Mouse (Mus musculus) neural tube, embryonic 11.5 days (tissue): ENCODE measurements around the gene Dnah2. TPM values are rescaled to one million over a fixed set of nuclear protein-coding genes. Genes with fewer than 3 reads are reported as not detected.

Source experiments
- ATAC-seq: fragments of 200-750 bp; cut with Nextera tagmentation; 2 replicates; pipeline ENCODE4 v1.8.0; 2017; ENCODE audit warnings: moderate number of reproducible peaks, mild to moderate bottlenecking, moderate TSS enrichment, moderate library complexity; ENCODE audit not compliant: insufficient read depth, low FRiP score, low TSS enrichment
- DNase-seq: peaks from one replicate; pipeline ENCODE4 v3.0.0-alpha.2; 2015; ENCODE audit warnings: low spot score
- H3K27ac ChIP-seq: fragments of 300-500 bp; sonication (generic); 2 replicates; pipeline ENCODE4 v1.5.1; 2014; ENCODE audit warnings: low read depth, mild to moderate bottlenecking, low read length
- H3K27me3 ChIP-seq: fragments of 300-500 bp; sonication (generic); 2 replicates; pipeline ENCODE4 v1.6.1; 2014; ENCODE audit warnings: mild to moderate bottlenecking, low read length, mixed read lengths; ENCODE audit not compliant: control insufficient read depth, insufficient read depth
- H3K36me3 ChIP-seq: fragments of 300-500 bp; sonication (generic); 2 replicates; pipeline ENCODE4 v1.6.1; 2014; ENCODE audit warnings: mild to moderate bottlenecking, low read length, moderate library complexity, mixed read lengths; ENCODE audit not compliant: control insufficient read depth, insufficient read depth
- H3K4me1 ChIP-seq: fragments of 300-500 bp; sonication (generic); 2 replicates; pipeline ENCODE4 v1.6.1; 2014; ENCODE audit warnings: low read length, mixed read lengths; ENCODE audit not compliant: control insufficient read depth, insufficient read depth
- H3K4me2 ChIP-seq: fragments of 300-500 bp; sonication (generic); 2 replicates; pipeline ENCODE4 v1.6.1; 2014; ENCODE audit warnings: low read depth, mild to moderate bottlenecking, moderate library complexity
- H3K4me3 ChIP-seq: fragments of 300-500 bp; sonication (generic); 2 replicates; pipeline ENCODE4 v1.5.1; 2014; ENCODE audit warnings: low read depth, low read length
- H3K9ac ChIP-seq: fragments of 300-500 bp; sonication (generic); 2 replicates; pipeline ENCODE4 v1.6.1; 2014; ENCODE audit warnings: mild to moderate bottlenecking, low read length
- H3K9me3 ChIP-seq: fragments of 300-500 bp; sonication (generic); 2 replicates; pipeline ENCODE4 v1.6.1; 2016; ENCODE audit warnings: low read length; ENCODE audit not compliant: control insufficient read depth
- WGBS: fragments of 180-500 bp; shearing (Covaris S2); extraction: QIAGEN DNeasy Blood & Tissue Kit; methylation state at CpG from one replicate; pipeline ENCODE4 v1.1.7; 2014; 5-methylcytosine and 5-hydroxymethylcytosine counted together
- polyA plus RNA-seq: library from polyadenylated mRNA; unstranded; fragments of >200 nt; fragmentation: Nextera tagmentation; extraction: Ambion mirVana; gene quantifications from 2 replicates; pipeline ENCODE4 v1.2.1, GENCODE M21; 2014

The Dnah2 gene
- polyA plus RNA-seq, 1 experiment from 2014 or later = 0.92 TPM

DNA sequence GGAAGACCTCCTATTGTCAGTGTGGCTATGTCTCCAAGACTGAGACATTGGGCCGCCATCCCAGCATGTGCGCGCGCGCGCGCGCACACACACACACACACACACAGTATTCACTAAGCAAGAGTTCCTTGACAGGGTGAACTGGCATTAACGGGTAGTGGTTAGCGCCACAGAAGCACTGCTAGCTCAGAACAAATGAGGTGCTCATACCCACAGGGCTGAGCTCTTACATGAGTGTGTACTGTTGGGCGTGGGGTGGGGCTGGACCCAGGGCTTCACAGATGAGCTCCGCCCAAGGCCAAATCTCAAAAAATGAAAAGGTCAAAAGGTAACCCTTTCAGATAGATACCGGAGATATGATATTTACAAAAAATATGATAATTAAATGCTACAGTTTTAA, 36.0 kb upstream of the Dnah2 start:
- 97% methylated on average over 13 of the region's 13 CpGs for WGBS
- no peaks in the 10 kb centered on the region for H3K27me3 ChIP-seq
- no peak for DNase-seq
- H3K4me2 ChIP-seq = no peak overlapping the region
- H3K4me1 ChIP-seq = peaks cover 4% of the 10 kb centered on the region; the same call in 1 of the 2 replicates
- no peak overlapping the region for H3K4me3 ChIP-seq
- no peaks in the 10 kb centered on the region for H3K9me3 ChIP-seq
- no peak for ATAC-seq
- no peak overlapping the region for H3K9ac ChIP-seq
- H3K36me3 ChIP-seq = peaks cover 20% of the 10 kb centered on the region
- H3K27ac ChIP-seq = no peak overlapping the region

DNA sequence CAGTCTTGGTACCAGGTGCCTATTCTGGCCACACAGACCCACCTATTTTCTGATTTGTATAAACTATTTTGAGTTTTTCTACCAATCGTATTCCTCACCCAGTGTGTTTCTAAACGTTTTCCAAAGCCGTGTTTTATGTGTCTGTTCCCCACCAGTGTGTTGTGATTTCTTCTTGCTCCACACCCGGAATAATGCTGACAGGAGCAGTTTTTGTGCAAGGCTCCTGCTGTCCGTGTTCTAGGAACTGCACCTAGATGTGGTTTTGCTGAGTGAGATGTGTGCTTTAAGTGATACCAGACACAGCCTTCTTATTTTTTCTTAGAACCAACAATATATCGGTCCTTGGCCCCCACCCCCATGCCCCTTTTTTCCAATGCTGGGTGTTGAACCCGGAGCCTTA, 35.1 kb upstream of the Dnah2 start:
- ATAC-seq = no peak

GRCm38 (mm10) chr11:69582230-69582805, 33.4 kb upstream of the Dnah2 start:
- DNase-seq (no peak), ATAC-seq (no peak)
- peaks cover 12% of the 10 kb centered on the region for H3K4me1 ChIP-seq
- H3K27ac ChIP-seq = no peak overlapping the region
- 63% methylated on average over 9 of the region's 9 CpGs for WGBS
- peaks cover 2% of the 10 kb centered on the region; the same call in 1 of the 2 replicates for H3K36me3 ChIP-seq
- H3K9ac ChIP-seq = no peak overlapping the region; the same call in 1 of the 2 replicates
- peak overlapping the region; percentile 71 for H3K4me3 ChIP-seq
- H3K9me3 ChIP-seq = no peaks in the 10 kb centered on the region
- H3K4me2 ChIP-seq = peak overlapping the region; percentile 72
- H3K27me3 ChIP-seq = no peaks in the 10 kb centered on the region

More for the DNA sequence above, 35.1 kb upstream of the Dnah2 start:
- Histone ChIP-seq H3K4me1 (peaks cover 7% of the 10 kb centered on the region; the same call in 1 of the 2 replicates), H3K27me3 (no peaks in the 10 kb centered on the region), H3K4me2 (no peak overlapping the region), H3K36me3 (peaks cover 14% of the 10 kb centered on the region), H3K4me3 (no peak overlapping the region), H3K9me3 (no peaks in the 10 kb centered on the region), H3K9ac (no peak overlapping the region), H3K27ac (no peak overlapping the region)
- WGBS = 90% methylated on average over 7 of the region's 7 CpGs
- no peak for DNase-seq

GRCm38 (mm10) chr11:69581814-69582213, 32.9 kb upstream of the Dnah2 start:
- H3K9me3 ChIP-seq = no peaks in the 10 kb centered on the region
- no peaks in the 10 kb centered on the region for H3K36me3 ChIP-seq
- ATAC-seq (no peak), DNase-seq (no peak)
- H3K4me1 ChIP-seq = peaks cover 17% of the 10 kb centered on the region
- WGBS = 2% methylated on average over 8 of the region's 8 CpGs
- no peaks in the 10 kb centered on the region for H3K27me3 ChIP-seq
- H3K9ac ChIP-seq = peak overlapping the region; percentile 88
- peak overlapping the region; percentile 72 for H3K4me2 ChIP-seq
- peak overlapping the region; percentile 71 for H3K4me3 ChIP-seq
- peak overlapping the region; percentile 92 for H3K27ac ChIP-seq

DNA sequence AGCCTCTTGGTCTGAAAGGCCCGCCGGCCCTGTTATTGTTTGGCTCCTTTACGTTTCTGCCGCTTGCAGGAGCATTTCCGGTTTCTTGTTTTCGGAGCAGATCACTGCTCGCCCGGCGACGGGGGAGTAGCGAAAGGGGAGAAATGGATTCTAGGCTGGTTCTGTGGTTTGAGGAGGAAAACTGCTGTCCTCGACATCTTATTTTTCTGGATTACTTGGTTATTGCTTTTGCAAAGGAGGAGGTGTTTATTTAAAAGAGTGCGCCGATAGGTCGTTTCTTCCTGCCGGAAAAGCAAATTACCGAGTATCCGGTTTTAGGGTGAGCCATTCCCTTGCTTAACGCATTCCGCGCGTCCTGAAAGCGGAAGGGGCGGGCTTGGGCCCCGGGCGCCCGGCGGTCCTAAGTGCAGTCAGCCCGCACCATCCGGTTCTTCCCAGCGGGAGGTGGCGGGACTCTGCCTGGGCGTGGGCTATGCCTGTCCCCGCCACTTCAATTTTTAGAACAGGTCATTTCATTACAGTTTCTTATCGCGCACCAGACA, 32.3 kb upstream of the Dnah2 start:
- H3K4me3 ChIP-seq = peak overlapping the region; percentile 71
- DNase-seq = peak; percentile 97
- H3K36me3 ChIP-seq = no peaks in the 10 kb centered on the region
- peak overlapping the region; percentile 92 for H3K27ac ChIP-seq
- no peaks in the 10 kb centered on the region for H3K9me3 ChIP-seq
- H3K27me3 ChIP-seq = no peaks in the 10 kb centered on the region
- ATAC-seq = peak; percentile 77
- peak overlapping the region; percentile 88 for H3K9ac ChIP-seq
- under 1% methylated on average over 36 of the region's 36 CpGs for WGBS
- H3K4me2 ChIP-seq = peak overlapping the region; percentile 72
- peaks cover 18% of the 10 kb centered on the region for H3K4me1 ChIP-seq

- under 1% methylated on average over 25 of the region's 25 CpGs for WGBS
- DNase-seq (no peak), ATAC-seq (peak; percentile 46)
- H3K27me3 ChIP-seq = no peaks in the 10 kb centered on the region
- peak overlapping the region; percentile 72 for H3K4me2 ChIP-seq
- H3K4me3 ChIP-seq = peak overlapping the region; percentile 71
- H3K4me1 ChIP-seq = peaks cover 18% of the 10 kb centered on the region
- H3K27ac ChIP-seq = peak overlapping the region; percentile 92
- H3K9me3 ChIP-seq = no peaks in the 10 kb centered on the region
- peak overlapping the region; percentile 88 for H3K9ac ChIP-seq
- no peaks in the 10 kb centered on the region for H3K36me3 ChIP-seq
Observed at GRCm38 (mm10) chr11:69580572-69581146, 31.7 kb upstream of the Dnah2 start.

GRCm38 (mm10) chr11:69580091-69580514, 31.2 kb upstream of the Dnah2 start, which contains the start of the genes Wrap53 and Trp53:
Wrap53 (minus strand) TSS chr11:69580255.
Trp53 (plus strand) TSS chr11:69580359.
- Histone ChIP-seq H3K4me1 (peaks cover 18% of the 10 kb centered on the region), H3K9ac (peak within 1 kb of the TSS; percentile 88), H3K4me2 (peak within 1 kb of the TSS; percentile 72), H3K4me3 (peak within 1 kb of the TSS; percentile 71), H3K9me3 (no peaks in the 10 kb centered on the region), H3K27ac (peak within 1 kb of the TSS; percentile 92), H3K36me3 (no peaks in the 10 kb centered on the region), H3K27me3 (no peaks in the 10 kb centered on the region)
- 0% methylated on average over 13 of the region's 13 CpGs for WGBS
- ATAC-seq (peak; percentile 51), DNase-seq (peak; percentile 91)

- Histone ChIP-seq H3K9ac (peak overlapping the region; percentile 85), H3K4me3 (peak overlapping the region; percentile 71), H3K27ac (peak overlapping the region; percentile 61), H3K36me3 (no peaks in the 10 kb centered on the region), H3K27me3 (no peaks in the 10 kb centered on the region), H3K4me2 (peak overlapping the region; percentile 72), H3K4me1 (peaks cover 18% of the 10 kb centered on the region), H3K9me3 (no peaks in the 10 kb centered on the region)
- ATAC-seq (peak; percentile 82), DNase-seq (peak; percentile 97)
- WGBS = 3% methylated on average over 39 of the region's 39 CpGs
Observed at GRCm38 (mm10) chr11:69579128-69580017, 30.5 kb upstream of the Dnah2 start.
